Mouse (Mus musculus): Measurements from ENCODE around the gene Gm3594. TPM values are rescaled to one million over a fixed set of nuclear protein-coding genes. Genes with fewer than 3 reads are reported as not detected.
"Not testable (repeated sequence)": the region's sequence is repeated elsewhere in the genome, so short reads cannot be mapped to it uniquely, and the experiment has no call there.

Gene Gm3594
- polyA plus RNA-seq (2014; fragmentation: Nextera tagmentation; extraction: Ambion mirVana), result not detected in 2 replicates

GRCm38 (mm10) chr14:6444511-6444910 is at the start of gene Gm3594:
Gene Gm3594, minus strand, starts transcription at chr14:6444611.
- not testable (repeated sequence) for H3K4me2 ChIP-seq (ENCODE audit: low read depth, low read length, severe bottlenecking); H3K9me3 ChIP-seq (ENCODE audit: control insufficient read depth, low read length); ATAC-seq (replicated peaks; ENCODE audit: low FRiP score); H3K9ac ChIP-seq (ENCODE audit: low read length); H3K4me3 ChIP-seq (ENCODE audit: low read depth, low read length); DNase-seq (ENCODE audit: low spot score); H3K36me3 ChIP-seq (ENCODE audit: control insufficient read depth, insufficient read depth, low read length); H3K4me1 ChIP-seq (replicated peaks; ENCODE audit: control insufficient read depth, insufficient read depth, low read length); H3K27ac ChIP-seq (ENCODE audit: low read depth, low read length); H3K27me3 ChIP-seq (ENCODE audit: control insufficient read depth, insufficient read depth, low read length)
- WGBS, result no CpG with 5 or more reads among the region's 4 CpGs

GRCm38 (mm10) chr14:6486331-6486730 is 41.9 kb upstream of the Gm3594 start:
- H3K4me2 ChIP-seq (ENCODE audit: low read depth, low read length, severe bottlenecking); H3K9me3 ChIP-seq (ENCODE audit: control insufficient read depth, low read length); H3K4me3 ChIP-seq (ENCODE audit: low read depth, low read length); H3K27me3 ChIP-seq (ENCODE audit: control insufficient read depth, insufficient read depth, low read length); H3K27ac ChIP-seq (ENCODE audit: low read depth, low read length); DNase-seq (ENCODE audit: low spot score); H3K36me3 ChIP-seq (ENCODE audit: control insufficient read depth, insufficient read depth, low read length); H3K9ac ChIP-seq (ENCODE audit: low read length); ATAC-seq (replicated peaks; ENCODE audit: low FRiP score); H3K4me1 ChIP-seq (replicated peaks; ENCODE audit: control insufficient read depth, insufficient read depth, low read length): not testable (repeated sequence)
- WGBS, result 53% methylated on average over 1 of the region's 1 CpGs

GRCm38 (mm10) chr14:6485541-6485940 is 41.1 kb upstream of the Gm3594 start:
- not testable (repeated sequence) for H3K9me3 ChIP-seq (ENCODE audit: control insufficient read depth, low read length); H3K27me3 ChIP-seq (ENCODE audit: control insufficient read depth, insufficient read depth, low read length); H3K4me2 ChIP-seq (ENCODE audit: low read depth, low read length, severe bottlenecking); ATAC-seq (replicated peaks; ENCODE audit: low FRiP score); DNase-seq (ENCODE audit: low spot score); H3K4me3 ChIP-seq (ENCODE audit: low read depth, low read length); H3K27ac ChIP-seq (ENCODE audit: low read depth, low read length); H3K9ac ChIP-seq (ENCODE audit: low read length); H3K36me3 ChIP-seq (ENCODE audit: control insufficient read depth, insufficient read depth, low read length); H3K4me1 ChIP-seq (replicated peaks; ENCODE audit: control insufficient read depth, insufficient read depth, low read length)
- no CpG with 5 or more reads among the region's 1 CpGs for WGBS

GRCm38 (mm10) chr14:6482126-6482525 is 37.7 kb upstream of the Gm3594 start:
- not testable (repeated sequence) for H3K27ac ChIP-seq (ENCODE audit: low read depth, low read length)

GRCm38 (mm10) chr14:6471856-6472255 is 27.4 kb upstream of the Gm3594 start:
- 78% methylated on average over 1 of the region's 1 CpGs for WGBS
- not testable (repeated sequence) for H3K27me3 ChIP-seq (ENCODE audit: control insufficient read depth, insufficient read depth, low read length); H3K4me3 ChIP-seq (ENCODE audit: low read depth, low read length); H3K27ac ChIP-seq (ENCODE audit: low read depth, low read length); ATAC-seq (replicated peaks; ENCODE audit: low FRiP score); H3K36me3 ChIP-seq (ENCODE audit: control insufficient read depth, insufficient read depth, low read length); H3K4me2 ChIP-seq (ENCODE audit: low read depth, low read length, severe bottlenecking); H3K4me1 ChIP-seq (replicated peaks; ENCODE audit: control insufficient read depth, insufficient read depth, low read length); H3K9me3 ChIP-seq (ENCODE audit: control insufficient read depth, low read length); DNase-seq (ENCODE audit: low spot score); H3K9ac ChIP-seq (ENCODE audit: low read length)

More at GRCm38 (mm10) chr14:6482126-6482525, 37.7 kb upstream of the Gm3594 start:
- H3K4me2 ChIP-seq (ENCODE audit: low read depth, low read length, severe bottlenecking); H3K4me1 ChIP-seq (replicated peaks; ENCODE audit: control insufficient read depth, insufficient read depth, low read length); ATAC-seq (replicated peaks; ENCODE audit: low FRiP score); H3K27me3 ChIP-seq (ENCODE audit: control insufficient read depth, insufficient read depth, low read length); H3K9ac ChIP-seq (ENCODE audit: low read length); H3K9me3 ChIP-seq (ENCODE audit: control insufficient read depth, low read length); H3K4me3 ChIP-seq (ENCODE audit: low read depth, low read length); DNase-seq (ENCODE audit: low spot score); H3K36me3 ChIP-seq (ENCODE audit: control insufficient read depth, insufficient read depth, low read length): not testable (repeated sequence)
- WGBS, result 83% methylated on average over 7 of the region's 8 CpGs

- WGBS, result 83% methylated on average over 1 of the region's 4 CpGs
Measured at GRCm38 (mm10) chr14:6440774-6441173, 3.6 kb downstream of the Gm3594 start.

GRCm38 (mm10) chr14:6440206-6440605 is 4.2 kb downstream of the Gm3594 start:
- not testable (repeated sequence) for DNase-seq (ENCODE audit: low spot score); H3K36me3 ChIP-seq (ENCODE audit: control insufficient read depth, insufficient read depth, low read length); H3K27me3 ChIP-seq (ENCODE audit: control insufficient read depth, insufficient read depth, low read length); H3K9me3 ChIP-seq (ENCODE audit: control insufficient read depth, low read length); H3K4me1 ChIP-seq (replicated peaks; ENCODE audit: control insufficient read depth, insufficient read depth, low read length); H3K9ac ChIP-seq (ENCODE audit: low read length); H3K4me3 ChIP-seq (ENCODE audit: low read depth, low read length); ATAC-seq (replicated peaks; ENCODE audit: low FRiP score); H3K27ac ChIP-seq (ENCODE audit: low read depth, low read length); H3K4me2 ChIP-seq (ENCODE audit: low read depth, low read length, severe bottlenecking)
- 100% methylated on average over 1 of the region's 5 CpGs for whole genome bisulfite sequencing

More at GRCm38 (mm10) chr14:6440774-6441173, 3.6 kb downstream of the Gm3594 start:
- not testable (repeated sequence) for H3K36me3 ChIP-seq (ENCODE audit: control insufficient read depth, insufficient read depth, low read length); H3K4me3 ChIP-seq (ENCODE audit: low read depth, low read length); ATAC-seq (replicated peaks; ENCODE audit: low FRiP score); H3K9ac ChIP-seq (ENCODE audit: low read length); H3K4me2 ChIP-seq (ENCODE audit: low read depth, low read length, severe bottlenecking); DNase-seq (ENCODE audit: low spot score); H3K27me3 ChIP-seq (ENCODE audit: control insufficient read depth, insufficient read depth, low read length); H3K27ac ChIP-seq (ENCODE audit: low read depth, low read length); H3K9me3 ChIP-seq (ENCODE audit: control insufficient read depth, low read length); H3K4me1 ChIP-seq (replicated peaks; ENCODE audit: control insufficient read depth, insufficient read depth, low read length)

GRCm38 (mm10) chr14:6426766-6427165 is 17.6 kb downstream of the Gm3594 start:
- not testable (repeated sequence) for H3K4me3 ChIP-seq (ENCODE audit: low read depth, low read length); H3K27ac ChIP-seq (ENCODE audit: low read depth, low read length); ATAC-seq (replicated peaks; ENCODE audit: low FRiP score); H3K4me2 ChIP-seq (ENCODE audit: low read depth, low read length, severe bottlenecking); H3K9me3 ChIP-seq (ENCODE audit: control insufficient read depth, low read length); H3K36me3 ChIP-seq (ENCODE audit: control insufficient read depth, insufficient read depth, low read length); H3K9ac ChIP-seq (ENCODE audit: low read length); H3K4me1 ChIP-seq (replicated peaks; ENCODE audit: control insufficient read depth, insufficient read depth, low read length); H3K27me3 ChIP-seq (ENCODE audit: control insufficient read depth, insufficient read depth, low read length); DNase-seq (ENCODE audit: low spot score)
- 13% methylated on average over 7 of the region's 42 CpGs for WGBS

GRCm38 (mm10) chr14:6426353-6426752 is 18.1 kb downstream of the Gm3594 start:
- peak; percentile 2 for DNase-seq (ENCODE audit: low spot score)
- not testable (repeated sequence) for ATAC-seq (replicated peaks; ENCODE audit: low FRiP score); H3K27me3 ChIP-seq (ENCODE audit: control insufficient read depth, insufficient read depth, low read length); H3K36me3 ChIP-seq (ENCODE audit: control insufficient read depth, insufficient read depth, low read length); H3K4me1 ChIP-seq (replicated peaks; ENCODE audit: control insufficient read depth, insufficient read depth, low read length); H3K9ac ChIP-seq (ENCODE audit: low read length); H3K27ac ChIP-seq (ENCODE audit: low read depth, low read length); H3K9me3 ChIP-seq (ENCODE audit: control insufficient read depth, low read length)
- 27% methylated on average over 18 of the region's 22 CpGs for WGBS
- peak overlapping the region; percentile 29; the same call in 1 of the 2 replicates for H3K4me2 ChIP-seq (ENCODE audit: low read depth, low read length, severe bottlenecking)
- peak overlapping the region; percentile 6; the same call in 1 of the 2 replicates for H3K4me3 ChIP-seq (ENCODE audit: low read depth, low read length)

Measured in forebrain, embryonic 11.5 days (tissue).